Mouse (Mus musculus) C2C12 (cell line): Measurements from ENCODE around the gene Xylt1.

Experiments used
- CEBPB ChIP-seq: IDR thresholded peaks from one replicate; pipeline ENCODE4 v1.6.1; 2011; ENCODE audit warnings: low read depth, mild to moderate bottlenecking, control low read depth, moderate library complexity
- CTCF ChIP-seq: IDR thresholded peaks from one replicate; pipeline ENCODE4 v1.5.1; 2011; ENCODE audit not compliant: control insufficient read depth, insufficient read depth, insufficient read length
- FOSL1 ChIP-seq: IDR thresholded peaks from one replicate; pipeline ENCODE4 v1.8.0; 2011; ENCODE audit warnings: mild to moderate bottlenecking, low read length; ENCODE audit not compliant: poor library complexity, insufficient read depth, severe bottlenecking
- MYOD1 ChIP-seq: IDR thresholded peaks from one replicate; pipeline ENCODE4 v1.6.1; 2011; ENCODE audit warnings: low read depth; ENCODE audit not compliant: control insufficient read depth, insufficient read length
- MYOG ChIP-seq: IDR thresholded peaks from one replicate; pipeline ENCODE4 v1.6.1; 2011; ENCODE audit not compliant: control insufficient read depth, insufficient read length; ENCODE audit errors: extremely low read depth
- USF1 ChIP-seq: IDR thresholded peaks from one replicate; pipeline ENCODE4 v1.6.1; 2011; ENCODE audit warnings: low read depth, mild to moderate bottlenecking, control low read depth, moderate library complexity

DNA sequence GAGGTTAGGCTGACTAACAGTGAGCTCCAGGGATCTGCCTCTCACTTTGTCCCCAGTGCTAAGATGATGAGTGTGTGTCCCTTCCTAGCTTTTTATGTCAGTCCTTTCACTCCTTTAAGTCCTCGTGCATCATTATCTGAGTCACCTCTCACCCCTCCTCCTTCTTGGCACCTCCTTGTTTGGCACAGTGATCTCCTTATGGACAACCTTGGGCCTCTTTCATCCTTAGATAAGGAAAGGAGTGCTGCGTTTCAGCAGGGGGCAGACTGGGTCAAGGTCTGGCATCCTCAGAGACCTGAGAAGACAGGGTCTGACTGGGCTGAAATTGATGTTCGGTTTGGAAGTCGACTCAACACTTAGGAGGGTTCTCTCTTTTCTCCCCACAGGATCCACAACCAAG, 94.3 kb downstream of the Xylt1 start:
- TF ChIP-seq CTCF (no peak), CEBPB (no peak), USF1 (no peak), FOSL1 (no peak), MYOG (no peak), MYOD1 (no peak)
